Mouse (Mus musculus): ENCODE data around the gene Muc16. TPM values are rescaled to one million over a fixed set of nuclear protein-coding genes. Genes with fewer than 3 reads are reported as not detected.

Muc16 gene
- polyA plus RNA-seq, 1 experiment from 2014 or later = not detected

- Histone ChIP-seq H3K27ac (ENCODE audit: low read depth, low read length) (peak overlapping the region; percentile 91), H3K9me3 (ENCODE audit: control insufficient read depth, low read length) (no peaks in the 10 kb centered on the region), H3K9ac (replicated peaks; ENCODE audit: low read depth, low read length) (peak overlapping the region; percentile 73), H3K27me3 (ENCODE audit: control insufficient read depth, insufficient read depth, low read length) (no peaks in the 10 kb centered on the region), H3K36me3 (ENCODE audit: control insufficient read depth, insufficient read depth, low read length) (no peaks in the 10 kb centered on the region), H3K4me2 (ENCODE audit: low read depth, low read length) (peak overlapping the region; percentile 81), H3K4me3 (ENCODE audit: low read depth, low read length) (peak overlapping the region; percentile 60), H3K4me1 (ENCODE audit: control insufficient read depth, insufficient read depth, low read length) (0 out of 2 replicates have a peak, but pooled peaks cover 3% of the 10 kb centered on the region)
- peak; percentile 99 for ATAC-seq (ENCODE audit: low read depth)
- 5% methylated on average over 39 of the region's 39 CpGs for WGBS
Observed at GRCm38 (mm10) chr9:18473324-18474128, 200.8 kb downstream of the Muc16 start.

GRCm38 (mm10) chr9:18468005-18468404 lies 206.3 kb downstream of the Muc16 start:
- no peak for ATAC-seq (ENCODE audit: low read depth)
- Histone ChIP-seq H3K27me3 (ENCODE audit: control insufficient read depth, insufficient read depth, low read length) (no peaks in the 10 kb centered on the region), H3K4me3 (ENCODE audit: low read depth, low read length) (no peak overlapping the region), H3K36me3 (ENCODE audit: control insufficient read depth, insufficient read depth, low read length) (peaks cover 10% of the 10 kb centered on the region; the same call in 1 of the 2 replicates), H3K4me2 (ENCODE audit: low read depth, low read length) (no peak overlapping the region), H3K9ac (replicated peaks; ENCODE audit: low read depth, low read length) (no peak overlapping the region), H3K4me1 (ENCODE audit: control insufficient read depth, insufficient read depth, low read length) (0 out of 2 replicates have a peak, but pooled peaks cover 3% of the 10 kb centered on the region), H3K9me3 (ENCODE audit: control insufficient read depth, low read length) (no peaks in the 10 kb centered on the region), H3K27ac (ENCODE audit: low read depth, low read length) (no peak overlapping the region)
- WGBS = 91% methylated on average over 3 of the region's 3 CpGs

GRCm38 (mm10) chr9:18467350-18467749 lies 207.0 kb downstream of the Muc16 start:
- Histone ChIP-seq H3K9me3 (ENCODE audit: control insufficient read depth, low read length) (no peaks in the 10 kb centered on the region), H3K36me3 (ENCODE audit: control insufficient read depth, insufficient read depth, low read length) (peaks cover 10% of the 10 kb centered on the region; the same call in 1 of the 2 replicates), H3K9ac (replicated peaks; ENCODE audit: low read depth, low read length) (no peak overlapping the region), H3K4me2 (ENCODE audit: low read depth, low read length) (no peak overlapping the region), H3K4me1 (ENCODE audit: control insufficient read depth, insufficient read depth, low read length) (no peaks in the 10 kb centered on the region), H3K27me3 (ENCODE audit: control insufficient read depth, insufficient read depth, low read length) (no peaks in the 10 kb centered on the region), H3K4me3 (ENCODE audit: low read depth, low read length) (no peak overlapping the region), H3K27ac (ENCODE audit: low read depth, low read length) (no peak overlapping the region)
- no peak for ATAC-seq (ENCODE audit: low read depth)
- WGBS = 30% methylated on average over 3 of the region's 3 CpGs

- Histone ChIP-seq H3K4me2 (ENCODE audit: low read depth, low read length) (no peak overlapping the region), H3K36me3 (ENCODE audit: control insufficient read depth, insufficient read depth, low read length) (peaks cover 34% of the 10 kb centered on the region), H3K4me1 (ENCODE audit: control insufficient read depth, insufficient read depth, low read length) (no peaks in the 10 kb centered on the region), H3K4me3 (ENCODE audit: low read depth, low read length) (no peak overlapping the region), H3K9me3 (ENCODE audit: control insufficient read depth, low read length) (0 out of 2 replicates have a peak, but pooled peaks cover 3% of the 10 kb centered on the region), H3K9ac (replicated peaks; ENCODE audit: low read depth, low read length) (no peak overlapping the region), H3K27me3 (ENCODE audit: control insufficient read depth, insufficient read depth, low read length) (no peaks in the 10 kb centered on the region), H3K27ac (ENCODE audit: low read depth, low read length) (no peak overlapping the region)
- WGBS = 77% methylated on average over 4 of the region's 4 CpGs
- ATAC-seq (ENCODE audit: low read depth) = no peak
Observed at GRCm38 (mm10) chr9:18456520-18456919, 217.8 kb downstream of the Muc16 start.

Small RNAs within 50 kb of the gene (microRNA-seq; reads per million reads assigned to microRNA genes)
- gene Gm22854 = not detected

Other genes with a start within 250 kb of the Muc16 start
- gene Mbd3l2, start 243.9 kb downstream of the Muc16 start, polyA plus RNA-seq (2014; fragmentation: Nextera tagmentation; extraction: Ambion mirVana) = 0.28 TPM in 1 of 2 replicates, not detected in the other
- 44.0 and 46.2 TPM in 2 replicates for gene Zfp558, start 196.3 kb downstream of the Muc16 start, polyA plus RNA-seq (2014; fragmentation: Nextera tagmentation; extraction: Ambion mirVana)
- not detected in 2 replicates for gene Mbd3l1, start 196.2 kb downstream of the Muc16 start, polyA plus RNA-seq (2014; fragmentation: Nextera tagmentation; extraction: Ambion mirVana)
- gene Olfr24, start 89.5 kb upstream of the Muc16 start, polyA plus RNA-seq (2014; fragmentation: Nextera tagmentation; extraction: Ambion mirVana) = not detected in 2 replicates
- gene Olfr828, start 145.0 kb upstream of the Muc16 start, polyA plus RNA-seq (2014; fragmentation: Nextera tagmentation; extraction: Ambion mirVana) = not detected in 2 replicates
- gene Olfr829, start 180.4 kb upstream of the Muc16 start, polyA plus RNA-seq (2014; fragmentation: Nextera tagmentation; extraction: Ambion mirVana) = not detected in 2 replicates
- not detected in 2 replicates for gene Olfr830, start 200.2 kb upstream of the Muc16 start, polyA plus RNA-seq (2014; fragmentation: Nextera tagmentation; extraction: Ambion mirVana)

All from neural tube, embryonic 14.5 days (tissue).